ENCODE assay signal across 8 mouse cellular contexts in genomic region chr16:16896382-16897055, GRCm38 (mm10). TPM values are rescaled to one million over a fixed set of nuclear protein-coding genes. Genes with fewer than 3 reads are reported as not detected.
DNase-seq lines count a peak whose midpoint lies in the region; ATAC-seq and TF ChIP-seq lines count a peak whose summit lies in the region.

TSS of gene Ppm1f (plus strand) at chr16:16896469.

- no peaks in the 10 kb centered on the region for H3K27me3 ChIP-seq in megakaryocyte, embryonic 14.5 days (replicated peaks)

- TF ChIP-seq POLR2A in cortical plate, adult 2 months (IDR thresholded peaks at IDR 0.05; ENCODE audit: extremely low read depth, insufficient read depth, low read length) = peak; percentile 80

- peak; percentile 82 for TF ChIP-seq CTCF in cortical plate, adult 2 months (IDR thresholded peaks at IDR 0.05; ENCODE audit: extremely low read depth, insufficient read depth, low read length)

- ATAC-seq in activated CD4-positive, CD25-positive, alpha-beta regulatory T cell, adult 4 months = peak; percentile 96

- peaks cover 10% of the 10 kb centered on the region for H3K4me1 ChIP-seq in cortical plate, adult 2 months (ENCODE audit: control insufficient read depth, insufficient read depth, low read length)
- peaks cover 41% of the 10 kb centered on the region for H3K4me1 ChIP-seq in megakaryocyte, embryonic 14.5 days

- H3K9me3 ChIP-seq in megakaryocyte, embryonic 14.5 days = no peaks in the 10 kb centered on the region

- H3K27ac ChIP-seq in cortical plate, adult 2 months (ENCODE audit: insufficient read depth, low read length) = peak within 1 kb of the TSS; percentile 14

- peak; percentile 85 to 90 for DNase-seq in gastrocnemius, adult 8-10 months (ENCODE audit: low spot score in 2 of 2)
- peak; percentile 90 for DNase-seq in hindlimb bud, embryonic 11.5 days (ENCODE audit: extremely low spot score, low read depth, low spot score)
- DNase-seq in left cerebral cortex, adult 8-10 months (ENCODE audit: low spot score in 2 of 2) = peak; percentile 89
- peak; percentile 94 to 95 for DNase-seq in right cerebral cortex, postnatal 10 days (ENCODE audit: low spot score in 2 of 2)
- peak; percentile 96 for DNase-seq in urinary bladder, postnatal 25 days (ENCODE audit: low spot score)

- H3K4me3 ChIP-seq in cortical plate, adult 2 months (ENCODE audit: insufficient read depth, low read length) = peak within 1 kb of the TSS; percentile 56
- H3K4me3 ChIP-seq in megakaryocyte, embryonic 14.5 days (replicated peaks) = peak within 1 kb of the TSS; percentile 95

- peaks cover 40% of the 10 kb centered on the region for H3K36me3 ChIP-seq in megakaryocyte, embryonic 14.5 days (replicated peaks; ENCODE audit: low read length)

RNA-seq across cellular contexts. Expression of gene Ppm1f, which starts in this region (rescaled TPM):
- polyA plus RNA-seq in activated CD4-positive, CD25-positive, alpha-beta regulatory T cell, adult 4 months (2017; shearing (Covaris generic)) = 10 to 100 TPM in 1 of 2 experiments, 1 to 10 TPM in 1; 9.3 to 14.4 TPM
- polyA plus RNA-seq in cortical plate, adult 2 months (2012; rRNA removed) = 41.7 and 43.9 TPM in 2 replicates
- 10 to 100 TPM; 10.6 to 15.8 (median 12.7) TPM for total RNA-seq in gastrocnemius, adult 8-10 months (2022)
- 10 to 100 TPM; 43.4 to 54.8 (median 49.7) TPM for total RNA-seq in left cerebral cortex, adult 8-10 months (2022)
- 0.78 TPM in 1 of 2 replicates, not detected in the other for polyA plus RNA-seq in megakaryocyte, embryonic 14.5 days (2012; ENCODE audit: insufficient read depth, low replicate concordance)

Comparison
In these comparisons a context has a peak if more than half of its experiments do, and no peak if none do; other contexts are left out.
1. Peak in every context shown above with its lines: DNase-seq, ATAC-seq, H3K4me3 ChIP-seq and H3K27ac ChIP-seq.